Mouse (Mus musculus) liver, adult 2 months (tissue): ENCODE data around the gene Exoc3l.

Source experiments
- CTCF ChIP-seq: fragments of 200-500 bp; IDR thresholded peaks from 2 replicates; pipeline ENCODE4 v1.5.1; 2011; ENCODE audit warnings: low read depth, low read length, control low read depth
- POLR2A ChIP-seq: fragments of 200-500 bp; IDR thresholded peaks from 2 replicates; pipeline ENCODE4 v1.6.1; 2011; ENCODE audit warnings: low read length, control low read depth; ENCODE audit not compliant: insufficient read depth; ENCODE audit errors: extremely low read depth

DNA sequence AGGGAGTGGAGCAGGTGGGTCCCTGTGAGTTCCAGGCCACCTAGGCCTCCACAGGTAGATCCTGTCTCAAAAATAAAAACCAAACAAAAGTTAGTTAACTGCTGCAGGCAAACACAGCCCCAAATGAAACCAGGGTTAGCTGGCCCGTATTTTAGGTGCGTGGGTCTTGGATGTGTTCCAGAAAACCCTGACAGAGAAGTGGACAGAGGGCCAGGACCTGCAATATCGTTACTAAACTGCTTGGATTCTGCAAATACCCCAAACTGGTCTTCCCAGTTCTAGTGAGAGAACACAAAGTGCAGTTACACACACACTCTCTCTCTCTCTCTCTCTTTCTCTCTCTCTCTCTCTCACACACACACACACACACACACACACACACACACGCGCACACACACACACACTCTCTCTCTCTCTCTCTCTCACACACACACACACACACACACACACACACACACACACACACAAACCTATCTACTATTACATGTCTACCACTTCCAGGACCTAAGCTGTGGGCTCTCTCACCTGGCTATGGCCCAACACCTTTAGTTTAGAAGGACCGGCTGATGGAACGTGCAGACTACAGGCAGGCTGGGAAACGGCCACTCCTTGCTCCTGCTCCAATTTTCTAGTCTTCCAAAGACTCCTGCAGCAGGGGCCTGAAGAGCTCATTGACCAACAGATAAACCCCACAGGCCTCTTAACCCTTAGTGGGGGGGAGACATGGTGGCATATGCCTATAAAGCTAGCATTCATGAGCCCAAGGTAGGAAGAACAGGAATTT is 48.1 kb upstream of the Exoc3l start:
- TF ChIP-seq POLR2A, result no peak
- TF ChIP-seq CTCF, result no peak
